Mouse (Mus musculus) lung, adult 2 months (tissue): ENCODE measurements around the gene Nbea.

Source experiments
- CTCF ChIP-seq: fragments of 200-500 bp; IDR thresholded peaks from 2 replicates; pipeline ENCODE4 v1.5.1; 2011; ENCODE audit warnings: mild to moderate bottlenecking, low read length, control low read depth; ENCODE audit not compliant: insufficient read depth
- POLR2A ChIP-seq: fragments of 200-500 bp; IDR thresholded peaks from 2 replicates; pipeline ENCODE4 v1.6.1; 2011; ENCODE audit warnings: low read depth, mild to moderate bottlenecking, control low read depth, low read length, borderline replicate concordance; ENCODE audit errors: extremely low read depth

DNA sequence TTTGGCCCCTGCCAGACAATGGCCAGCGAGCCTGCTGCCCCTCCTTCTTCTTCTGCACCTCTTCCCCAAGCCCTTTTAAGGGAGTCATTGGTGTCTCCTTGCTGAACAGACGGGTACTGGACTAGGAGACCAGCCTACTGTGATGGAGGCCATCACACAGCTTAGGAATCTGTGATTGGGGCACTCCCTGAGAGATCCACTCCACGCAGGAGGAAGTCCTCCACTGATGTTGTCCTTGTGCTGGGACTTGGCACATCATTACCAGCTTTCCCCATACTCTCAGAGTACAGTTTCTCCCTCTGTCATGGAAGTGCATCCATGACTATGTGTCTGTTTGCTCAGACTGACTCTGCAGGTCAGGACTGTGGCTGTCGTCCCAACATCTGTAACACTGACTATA is 531.6 kb downstream of the Nbea start:
- no peak for TF ChIP-seq POLR2A
- no peak for TF ChIP-seq CTCF
